Mouse (Mus musculus): ENCODE results near the gene Gm853. TPM values are rescaled to one million over a fixed set of nuclear protein-coding genes. Genes with fewer than 3 reads are reported as not detected.
A peak's percentile ranks its signal among the peaks of the same experiment; 100 is the strongest.

Gene Gm853
- polyA plus RNA-seq, 1 experiment: not detected

GRCm38 (mm10) chr4:130195924-130196323, 26.3 kb downstream of the Gm853 start:
- TF ChIP-seq CTCF (IDR thresholded peaks at IDR 0.05; ENCODE audit: extremely low read depth, insufficient read depth, low read length) (no peak), POLR2A (IDR thresholded peaks at IDR 0.05; ENCODE audit: extremely low read depth, insufficient read depth, low read length) (no peak)
- no peaks in the 10 kb centered on the region for H3K4me1 ChIP-seq (ENCODE audit: control insufficient read depth, insufficient read depth, low read length)
- no peak overlapping the region for H3K27ac ChIP-seq (ENCODE audit: insufficient read depth, low read length)
- no peak overlapping the region for H3K4me3 ChIP-seq (ENCODE audit: insufficient read depth, low read length)

DNA sequence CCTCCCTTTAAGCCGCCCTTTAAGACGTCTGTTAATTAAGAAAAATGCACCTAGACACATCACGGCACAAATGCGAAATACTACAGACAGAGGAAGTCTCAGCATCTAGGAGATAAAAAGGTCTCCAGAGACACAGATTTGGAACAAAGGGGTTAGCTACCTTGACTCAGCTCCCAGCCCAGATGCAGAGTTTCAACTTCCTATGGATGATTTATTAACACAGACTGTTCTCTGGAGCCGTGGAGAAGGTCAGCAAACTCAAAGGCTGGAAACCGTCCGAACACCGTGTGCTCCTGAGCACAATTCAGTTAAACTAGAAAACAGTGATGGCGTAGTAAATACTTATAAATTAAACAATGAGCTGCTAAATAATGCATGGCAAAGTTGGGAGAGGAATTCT, 29.9 kb downstream of the Gm853 start:
- Histone ChIP-seq H3K4me1 (ENCODE audit: control insufficient read depth, insufficient read depth, low read length) (no peaks in the 10 kb centered on the region), H3K27ac (ENCODE audit: insufficient read depth, low read length) (no peak overlapping the region)

GRCm38 (mm10) chr4:130189606-130190005, 32.6 kb downstream of the Gm853 start:
- Histone ChIP-seq H3K4me3 (ENCODE audit: insufficient read depth, low read length) (no peak overlapping the region), H3K4me1 (ENCODE audit: control insufficient read depth, insufficient read depth, low read length) (no peaks in the 10 kb centered on the region), H3K27ac (ENCODE audit: insufficient read depth, low read length) (no peak overlapping the region)
- no peak for TF ChIP-seq CTCF (IDR thresholded peaks at IDR 0.05; ENCODE audit: extremely low read depth, insufficient read depth, low read length)
- no peak for TF ChIP-seq POLR2A (IDR thresholded peaks at IDR 0.05; ENCODE audit: extremely low read depth, insufficient read depth, low read length)

More for the DNA sequence above, 29.9 kb downstream of the Gm853 start:
- H3K4me3 ChIP-seq (ENCODE audit: insufficient read depth, low read length): no peak overlapping the region
- TF ChIP-seq POLR2A (IDR thresholded peaks at IDR 0.05; ENCODE audit: extremely low read depth, insufficient read depth, low read length) (no peak), CTCF (IDR thresholded peaks at IDR 0.05; ENCODE audit: extremely low read depth, insufficient read depth, low read length) (no peak)

DNA sequence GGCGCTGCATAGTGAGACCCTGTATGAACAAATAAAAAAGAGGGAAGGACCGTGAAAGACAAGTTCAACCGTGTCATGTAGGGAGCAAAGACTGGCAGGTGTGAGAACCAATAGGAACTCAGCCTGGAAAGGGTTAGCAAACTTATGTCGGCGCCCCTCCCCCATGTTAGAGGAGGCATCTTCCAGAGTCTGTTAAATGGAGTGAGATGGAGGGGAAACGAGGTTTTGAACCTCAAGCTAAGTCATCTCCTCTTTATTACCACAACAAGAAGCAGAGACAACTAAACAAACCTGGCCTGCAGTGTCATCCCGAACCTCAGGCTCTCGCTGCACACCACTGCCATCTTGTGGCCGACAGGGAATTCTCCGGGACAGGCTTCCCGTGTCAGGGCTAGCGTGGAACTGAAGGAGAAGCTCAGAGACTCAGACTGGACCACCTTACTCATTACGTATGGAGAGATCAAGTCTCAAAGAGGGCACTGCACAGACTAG, 33.3 kb downstream of the Gm853 start:
- Histone ChIP-seq H3K27ac (ENCODE audit: insufficient read depth, low read length) (no peak overlapping the region), H3K4me1 (ENCODE audit: control insufficient read depth, insufficient read depth, low read length) (no peaks in the 10 kb centered on the region), H3K4me3 (ENCODE audit: insufficient read depth, low read length) (no peak overlapping the region)
- TF ChIP-seq POLR2A (IDR thresholded peaks at IDR 0.05; ENCODE audit: extremely low read depth, insufficient read depth, low read length) (no peak), CTCF (IDR thresholded peaks at IDR 0.05; ENCODE audit: extremely low read depth, insufficient read depth, low read length) (peak; percentile 97)

- Histone ChIP-seq H3K27ac (ENCODE audit: insufficient read depth, low read length) (no peak overlapping the region), H3K4me3 (ENCODE audit: insufficient read depth, low read length) (no peak overlapping the region), H3K4me1 (ENCODE audit: control insufficient read depth, insufficient read depth, low read length) (no peaks in the 10 kb centered on the region)
- TF ChIP-seq CTCF (IDR thresholded peaks at IDR 0.05; ENCODE audit: extremely low read depth, insufficient read depth, low read length) (no peak), POLR2A (IDR thresholded peaks at IDR 0.05; ENCODE audit: extremely low read depth, insufficient read depth, low read length) (no peak)
Observed at GRCm38 (mm10) chr4:130186891-130187290, 35.3 kb downstream of the Gm853 start.

DNA sequence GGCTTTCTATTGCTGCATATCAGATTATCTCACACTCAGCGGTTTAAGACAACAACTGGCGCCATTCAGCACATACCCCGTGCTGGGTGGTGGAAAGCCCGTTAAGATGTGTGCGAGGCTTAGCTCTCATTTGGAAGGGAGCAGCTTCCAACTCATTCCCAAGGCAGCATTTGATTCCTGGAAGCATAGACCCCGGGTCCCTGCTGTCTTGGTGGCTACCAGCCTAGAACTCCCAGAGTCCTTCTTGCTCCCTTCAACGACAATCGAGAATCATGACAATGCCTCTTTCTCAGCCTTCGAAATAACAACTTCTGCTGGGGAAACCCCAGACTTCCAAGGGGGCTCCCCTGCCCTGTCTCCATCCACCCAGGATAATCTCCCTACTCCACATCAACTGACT, 35.8 kb downstream of the Gm853 start:
- no peak overlapping the region for H3K4me3 ChIP-seq (ENCODE audit: insufficient read depth, low read length)
- H3K27ac ChIP-seq (ENCODE audit: insufficient read depth, low read length): no peak overlapping the region
- TF ChIP-seq POLR2A (IDR thresholded peaks at IDR 0.05; ENCODE audit: extremely low read depth, insufficient read depth, low read length) (no peak), CTCF (IDR thresholded peaks at IDR 0.05; ENCODE audit: extremely low read depth, insufficient read depth, low read length) (no peak)
- H3K4me1 ChIP-seq (ENCODE audit: control insufficient read depth, insufficient read depth, low read length): no peaks in the 10 kb centered on the region

- TF ChIP-seq POLR2A (IDR thresholded peaks at IDR 0.05; ENCODE audit: extremely low read depth, insufficient read depth, low read length) (no peak), CTCF (IDR thresholded peaks at IDR 0.05; ENCODE audit: extremely low read depth, insufficient read depth, low read length) (no peak)
- no peak overlapping the region for H3K4me3 ChIP-seq (ENCODE audit: insufficient read depth, low read length)
- H3K4me1 ChIP-seq (ENCODE audit: control insufficient read depth, insufficient read depth, low read length): no peaks in the 10 kb centered on the region
- H3K27ac ChIP-seq (ENCODE audit: insufficient read depth, low read length): no peak overlapping the region
Observed at GRCm38 (mm10) chr4:130183879-130184278, 38.3 kb downstream of the Gm853 start.

GRCm38 (mm10) chr4:130183023-130183422, 39.2 kb downstream of the Gm853 start:
- H3K4me3 ChIP-seq (ENCODE audit: insufficient read depth, low read length): no peak overlapping the region
- no peak overlapping the region for H3K27ac ChIP-seq (ENCODE audit: insufficient read depth, low read length)
- TF ChIP-seq POLR2A (IDR thresholded peaks at IDR 0.05; ENCODE audit: extremely low read depth, insufficient read depth, low read length): no peak
- TF ChIP-seq CTCF (IDR thresholded peaks at IDR 0.05; ENCODE audit: extremely low read depth, insufficient read depth, low read length): no peak
- no peaks in the 10 kb centered on the region for H3K4me1 ChIP-seq (ENCODE audit: control insufficient read depth, insufficient read depth, low read length)

DNA sequence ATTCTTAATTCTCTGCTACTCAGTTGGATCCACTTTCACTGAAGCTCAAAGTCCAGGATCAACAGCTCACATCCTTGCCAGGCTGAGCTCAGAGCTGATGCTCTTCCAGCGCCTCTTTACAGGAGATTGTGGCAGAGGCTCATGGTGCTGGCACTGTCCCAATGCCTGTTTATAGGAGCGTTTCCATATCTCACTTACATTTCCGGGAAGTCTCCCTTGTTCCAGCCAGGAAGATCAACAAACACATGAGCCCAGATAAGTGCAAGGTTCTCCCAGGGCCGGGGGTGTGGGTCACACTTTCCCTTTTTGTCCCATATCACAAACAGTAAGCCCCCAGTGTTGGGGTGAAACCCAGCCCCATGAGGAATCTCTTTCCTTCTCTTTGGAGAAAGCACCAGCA, 40.3 kb downstream of the Gm853 start:
- Histone ChIP-seq H3K4me3 (ENCODE audit: insufficient read depth, low read length) (no peak overlapping the region), H3K27ac (ENCODE audit: insufficient read depth, low read length) (no peak overlapping the region), H3K4me1 (ENCODE audit: control insufficient read depth, insufficient read depth, low read length) (no peaks in the 10 kb centered on the region)
- no peak for TF ChIP-seq POLR2A (IDR thresholded peaks at IDR 0.05; ENCODE audit: extremely low read depth, insufficient read depth, low read length)
- no peak for TF ChIP-seq CTCF (IDR thresholded peaks at IDR 0.05; ENCODE audit: extremely low read depth, insufficient read depth, low read length)

DNA sequence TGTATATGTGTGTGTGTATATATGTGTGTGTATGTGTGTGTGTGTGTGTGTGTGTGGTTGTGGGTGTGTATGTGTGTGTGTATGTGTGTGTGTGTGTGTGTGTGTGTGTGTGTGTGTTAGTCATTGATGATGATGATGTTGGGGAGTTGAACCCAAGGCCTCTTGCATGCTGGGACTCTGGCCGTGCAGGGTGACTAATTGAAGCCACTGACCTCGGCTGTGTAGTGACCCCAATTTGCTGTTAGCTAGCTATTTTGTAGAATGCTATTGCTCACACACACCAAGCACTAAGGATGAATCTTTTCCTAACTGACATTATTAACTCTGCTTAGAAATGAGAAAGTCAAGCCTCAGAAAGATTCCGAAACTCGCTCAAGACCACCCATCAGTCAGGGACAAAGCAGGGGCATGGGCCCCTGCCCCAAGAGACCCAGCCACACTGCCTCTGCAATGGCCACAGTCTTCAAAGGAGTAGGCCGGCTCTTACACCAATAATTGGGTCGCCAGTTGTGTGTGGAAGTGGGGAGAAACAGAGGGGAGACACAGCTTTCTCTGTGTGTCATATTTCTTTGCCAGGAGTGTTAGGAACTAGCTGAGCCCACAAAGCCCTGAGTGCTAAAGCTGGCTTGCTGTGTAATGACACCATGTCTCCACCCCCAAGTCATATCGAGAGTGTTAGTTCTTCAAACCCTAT, 41.1 kb downstream of the Gm853 start:
- TF ChIP-seq POLR2A (IDR thresholded peaks at IDR 0.05; ENCODE audit: extremely low read depth, insufficient read depth, low read length) (no peak), CTCF (IDR thresholded peaks at IDR 0.05; ENCODE audit: extremely low read depth, insufficient read depth, low read length) (no peak)

More for the DNA sequence above, 41.1 kb downstream of the Gm853 start:
- no peak overlapping the region for H3K4me3 ChIP-seq (ENCODE audit: insufficient read depth, low read length)
- H3K4me1 ChIP-seq (ENCODE audit: control insufficient read depth, insufficient read depth, low read length): no peaks in the 10 kb centered on the region
- no peak overlapping the region for H3K27ac ChIP-seq (ENCODE audit: insufficient read depth, low read length)
